Mouse (Mus musculus) thymus, adult 2 months (tissue): ENCODE measurements around the gene Crmp1. TPM values are rescaled to one million over a fixed set of nuclear protein-coding genes. Genes with fewer than 3 reads are reported as not detected.

Experiments used
- DNase-seq: peaks from one replicate; pipeline ENCODE4 v3.0.0; 2021
- H3K27ac ChIP-seq: fragments of 200-500 bp; 2 replicates; pipeline ENCODE4 v1.5.1; 2012; ENCODE audit warnings: low read length, control low read depth; ENCODE audit not compliant: control insufficient read depth, insufficient read depth
- H3K27me3 ChIP-seq: fragments of 200-500 bp; 2 replicates; pipeline ENCODE4 v1.6.1; 2012; ENCODE audit warnings: mild to moderate bottlenecking, low read length, moderate library complexity, mixed read lengths; ENCODE audit not compliant: control insufficient read depth, insufficient read depth
- H3K36me3 ChIP-seq: fragments of 200-500 bp; 2 replicates; pipeline ENCODE4 v1.6.1; 2012; ENCODE audit warnings: mild to moderate bottlenecking, low read length, moderate library complexity; ENCODE audit not compliant: control insufficient read depth, insufficient read depth
- H3K4me1 ChIP-seq: fragments of 200-500 bp; replicated peaks from 2 replicates; pipeline ENCODE4 v1.6.1; 2012; ENCODE audit warnings: low read length; ENCODE audit not compliant: control insufficient read depth, insufficient read depth
- H3K4me3 ChIP-seq: fragments of 200-500 bp; 2 replicates; pipeline ENCODE4 v1.5.1; 2012; ENCODE audit warnings: mild to moderate bottlenecking, low read length, control low read depth, moderate library complexity; ENCODE audit not compliant: control insufficient read depth, insufficient read depth
- CTCF ChIP-seq: fragments of 200-500 bp; IDR thresholded peaks from 2 replicates; pipeline ENCODE4 v1.5.1; 2012; ENCODE audit warnings: mild to moderate bottlenecking, control low read depth, low read length, moderate library complexity, borderline replicate concordance; ENCODE audit not compliant: control insufficient read depth, poor library complexity, insufficient read depth; ENCODE audit errors: extremely low read depth
- POLR2A ChIP-seq: fragments of 200-500 bp; IDR thresholded peaks from 2 replicates; pipeline ENCODE4 v1.6.1; 2012; ENCODE audit warnings: mild to moderate bottlenecking, low read length, control low read depth, moderate library complexity; ENCODE audit not compliant: control insufficient read depth, poor library complexity, insufficient read depth; ENCODE audit errors: extremely low read depth
- WGBS: fragments of 180-500 bp; shearing (Covaris S2); methylation state at CpG from one replicate; pipeline ENCODE4 v1.1.7; 2018; 5-methylcytosine and 5-hydroxymethylcytosine counted together
- polyA plus RNA-seq: library from polyadenylated mRNA; depleted of rRNA; stranded (reverse); fragments of >200 nt; gene quantifications from 2 replicates; pipeline ENCODE4 v1.2.3, GENCODE M21; 2012

Crmp1 gene
- polyA plus RNA-seq, 1 experiment, result 2.8 TPM

- TF ChIP-seq POLR2A (no peak), CTCF (no peak)
- 78% methylated on average over 7 of the region's 7 CpGs for WGBS
- no peaks in the 10 kb centered on the region for H3K36me3 ChIP-seq
Observed at GRCm38 (mm10) chr5:37228894-37229293, 12.8 kb upstream of the Crmp1 start.

GRCm38 (mm10) chr5:37233010-37233557, 8.7 kb upstream of the Crmp1 start:
- 40% methylated on average over 9 of the region's 9 CpGs for WGBS
- Histone ChIP-seq H3K27me3 (no peaks in the 10 kb centered on the region), H3K4me1 (no peaks in the 10 kb centered on the region), H3K36me3 (no peaks in the 10 kb centered on the region), H3K4me3 (no peak overlapping the region), H3K27ac (no peak overlapping the region)
- TF ChIP-seq POLR2A (no peak), CTCF (no peak)
- DNase-seq, result no peak

More at GRCm38 (mm10) chr5:37228894-37229293, 12.8 kb upstream of the Crmp1 start:
- DNase-seq, result no peak
- H3K4me1 ChIP-seq, result no peaks in the 10 kb centered on the region
- no peak overlapping the region for H3K4me3 ChIP-seq
- no peaks in the 10 kb centered on the region for H3K27me3 ChIP-seq
- no peak overlapping the region for H3K27ac ChIP-seq

- Histone ChIP-seq H3K36me3 (no peaks in the 10 kb centered on the region), H3K27ac (no peak overlapping the region), H3K27me3 (peaks cover 3% of the 10 kb centered on the region; the same call in 1 of the 2 replicates), H3K4me3 (no peak overlapping the region), H3K4me1 (no peaks in the 10 kb centered on the region)
- 39% methylated on average over 2 of the region's 2 CpGs for WGBS
- no peak for DNase-seq
- no peak for TF ChIP-seq CTCF
- no peak for TF ChIP-seq POLR2A
Observed at GRCm38 (mm10) chr5:37238654-37239053, 3.1 kb upstream of the Crmp1 start.

- no peak overlapping the region for H3K4me3 ChIP-seq
- H3K4me1 ChIP-seq, result no peaks in the 10 kb centered on the region
- no peak for DNase-seq
- WGBS, result 12% methylated on average over 5 of the region's 5 CpGs
- no peak for TF ChIP-seq POLR2A
- no peak for TF ChIP-seq CTCF
- H3K36me3 ChIP-seq, result no peaks in the 10 kb centered on the region
- peaks cover 6% of the 10 kb centered on the region; the same call in 1 of the 2 replicates for H3K27me3 ChIP-seq
- H3K27ac ChIP-seq, result no peak overlapping the region
Observed at GRCm38 (mm10) chr5:37240550-37240949, 1.2 kb upstream of the Crmp1 start.

- no peaks in the 10 kb centered on the region for H3K36me3 ChIP-seq
- peaks cover 6% of the 10 kb centered on the region; the same call in 1 of the 2 replicates for H3K27me3 ChIP-seq
- DNase-seq, result no peak
- H3K4me3 ChIP-seq, result no peak overlapping the region
- peaks cover 1% of the 10 kb centered on the region; the same call in 1 of the 2 replicates for H3K4me1 ChIP-seq
- H3K27ac ChIP-seq, result no peak overlapping the region
- WGBS, result 22% methylated on average over 9 of the region's 9 CpGs
- TF ChIP-seq CTCF (no peak), POLR2A (no peak)
Observed at GRCm38 (mm10) chr5:37241224-37241623, 516 bp upstream of the Crmp1 start.

GRCm38 (mm10) chr5:37242360-37243168, 824 bp downstream of the Crmp1 start:
- peaks cover 7% of the 10 kb centered on the region; the same call in 1 of the 2 replicates for H3K4me1 ChIP-seq
- H3K27ac ChIP-seq, result no peak overlapping the region
- H3K4me3 ChIP-seq, result no peak overlapping the region
- DNase-seq, result no peak
- 18% methylated on average over 44 of the region's 44 CpGs for WGBS
- TF ChIP-seq POLR2A, result no peak
- no peak for TF ChIP-seq CTCF
- no peaks in the 10 kb centered on the region for H3K36me3 ChIP-seq
- H3K27me3 ChIP-seq, result peaks cover 6% of the 10 kb centered on the region; the same call in 1 of the 2 replicates

- TF ChIP-seq CTCF (no peak), POLR2A (no peak)
- peaks cover 6% of the 10 kb centered on the region; the same call in 1 of the 2 replicates for H3K27me3 ChIP-seq
- no peaks in the 10 kb centered on the region for H3K36me3 ChIP-seq
- 6% methylated on average over 19 of the region's 19 CpGs for WGBS
- H3K4me1 ChIP-seq, result peaks cover 7% of the 10 kb centered on the region; the same call in 1 of the 2 replicates
- DNase-seq, result peak; percentile 50
- H3K27ac ChIP-seq, result no peak overlapping the region
- H3K4me3 ChIP-seq, result no peak overlapping the region
Observed at GRCm38 (mm10) chr5:37243169-37243886, 1.6 kb downstream of the Crmp1 start.
